Mouse (Mus musculus) bone marrow macrophage, adult 2 months (primary cell): ENCODE data around the gene Rala.

Experiments used
- CTCF ChIP-seq: IDR thresholded peaks from 2 replicates; pipeline ENCODE4 v1.5.1; 2012; ENCODE audit warnings: low read depth, mild to moderate bottlenecking, low read length, moderate library complexity
- POLR2A ChIP-seq: IDR thresholded peaks from 2 replicates; pipeline ENCODE4 v1.6.1; 2012; ENCODE audit warnings: mild to moderate bottlenecking, low read depth, low read length, borderline replicate concordance

DNA sequence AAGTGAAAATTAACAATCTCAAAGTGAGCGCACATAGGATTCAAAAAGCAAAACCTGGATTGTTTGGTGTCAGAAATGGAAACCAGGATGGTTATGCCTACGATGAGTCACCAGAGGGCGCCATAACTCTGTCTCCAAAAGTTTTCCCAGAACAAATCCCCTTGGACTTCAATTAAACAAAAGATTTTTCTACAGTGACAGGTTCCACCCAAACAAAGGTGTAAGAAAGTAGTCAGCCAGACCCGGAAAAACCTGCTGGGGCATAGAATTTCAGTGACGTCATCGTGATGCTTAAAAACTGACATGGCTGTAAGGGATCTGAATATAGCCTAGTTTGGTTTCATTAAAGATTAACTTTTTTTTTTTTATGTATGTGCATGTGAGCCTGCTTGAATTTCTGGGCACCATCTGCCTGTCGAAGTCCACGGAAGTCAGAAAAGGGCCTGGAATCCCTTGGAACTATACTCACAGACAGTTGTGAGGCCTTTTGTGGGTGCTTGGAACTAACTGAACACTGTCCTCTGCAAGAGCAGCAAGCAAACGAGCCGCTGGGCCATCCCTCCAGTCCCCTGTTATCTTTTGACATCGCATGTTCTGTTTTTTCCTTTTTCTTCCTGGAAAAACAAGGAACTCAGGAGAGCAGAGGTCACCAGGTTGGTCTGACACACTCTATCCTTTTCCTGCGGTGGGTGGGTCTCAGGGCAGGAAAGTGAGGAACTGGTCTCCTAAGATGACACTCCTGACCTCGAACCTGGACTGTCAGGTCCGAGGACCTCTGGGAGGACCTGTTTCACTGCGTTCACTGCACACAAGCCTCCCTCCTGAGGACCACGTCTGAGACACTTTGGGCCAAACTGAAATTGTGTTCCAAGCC, 106.2 kb downstream of the Rala start:
- TF ChIP-seq CTCF (0 out of 2 replicates have a peak, but pooled peaks have one; percentile 5), POLR2A (no peak)
